Mouse (Mus musculus) C2C12 (cell line): Measurements from ENCODE around the gene Ppef1.

Experiments used
- CEBPB ChIP-seq: IDR thresholded peaks from one replicate; pipeline ENCODE4 v1.6.1; 2011; ENCODE audit warnings: low read depth, mild to moderate bottlenecking, control low read depth, moderate library complexity
- CTCF ChIP-seq: IDR thresholded peaks from one replicate; pipeline ENCODE4 v1.5.1; 2011; ENCODE audit not compliant: control insufficient read depth, insufficient read depth, insufficient read length
- MYOD1 ChIP-seq: IDR thresholded peaks from one replicate; pipeline ENCODE4 v1.6.1; 2011; ENCODE audit warnings: low read depth; ENCODE audit not compliant: control insufficient read depth, insufficient read length
- MYOG ChIP-seq: IDR thresholded peaks from one replicate; pipeline ENCODE4 v1.6.1; 2011; ENCODE audit not compliant: control insufficient read depth, insufficient read length; ENCODE audit errors: extremely low read depth
- USF1 ChIP-seq: IDR thresholded peaks from one replicate; pipeline ENCODE4 v1.6.1; 2011; ENCODE audit warnings: low read depth, mild to moderate bottlenecking, control low read depth, moderate library complexity

DNA sequence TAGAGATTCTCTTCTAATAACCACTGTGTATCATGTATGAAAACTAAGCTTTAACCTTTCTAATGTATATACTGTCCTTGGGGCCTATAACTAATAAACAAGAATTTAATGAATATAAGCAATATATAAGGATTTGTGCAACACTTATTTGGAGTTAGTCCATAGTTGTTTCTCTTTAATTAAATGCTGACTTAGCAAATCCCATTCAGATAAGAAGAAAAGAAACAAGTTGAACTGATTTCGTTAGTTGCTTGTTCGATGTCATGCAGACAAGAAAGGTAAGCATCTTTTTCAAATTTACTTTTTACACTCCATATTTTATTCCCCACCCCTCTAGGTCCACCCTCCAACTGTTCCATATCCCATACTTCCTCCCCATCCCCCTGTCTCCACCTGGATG, 45.5 kb downstream of the Ppef1 start:
- TF ChIP-seq USF1, result no peak
- no peak for TF ChIP-seq CTCF
- no peak for TF ChIP-seq CEBPB
- no peak for TF ChIP-seq MYOD1
- no peak for TF ChIP-seq MYOG
